Mouse (Mus musculus): ENCODE measurements around the gene Col4a2.

Col4a2 gene

DNA sequence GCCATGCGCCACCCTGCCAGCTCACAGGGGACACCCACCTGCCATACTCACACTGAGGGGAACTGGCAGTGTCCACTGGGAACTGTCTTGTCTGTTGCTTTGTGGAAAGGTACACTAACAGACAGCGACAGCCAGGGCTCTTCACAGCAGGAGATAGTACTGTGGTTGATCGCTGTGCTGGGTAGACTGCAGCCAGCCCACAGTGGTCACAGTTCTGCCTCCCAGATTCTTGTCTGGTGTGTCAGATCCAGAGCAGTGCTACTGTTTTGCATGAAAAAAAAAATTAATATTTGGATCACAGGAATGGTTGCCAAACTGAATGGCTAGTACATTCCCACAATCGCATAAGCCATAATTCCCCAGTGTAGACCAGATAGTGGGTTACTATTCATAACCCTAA, 74.7 kb downstream of the Col4a2 start:
- no peak for DNase-seq

DNA sequence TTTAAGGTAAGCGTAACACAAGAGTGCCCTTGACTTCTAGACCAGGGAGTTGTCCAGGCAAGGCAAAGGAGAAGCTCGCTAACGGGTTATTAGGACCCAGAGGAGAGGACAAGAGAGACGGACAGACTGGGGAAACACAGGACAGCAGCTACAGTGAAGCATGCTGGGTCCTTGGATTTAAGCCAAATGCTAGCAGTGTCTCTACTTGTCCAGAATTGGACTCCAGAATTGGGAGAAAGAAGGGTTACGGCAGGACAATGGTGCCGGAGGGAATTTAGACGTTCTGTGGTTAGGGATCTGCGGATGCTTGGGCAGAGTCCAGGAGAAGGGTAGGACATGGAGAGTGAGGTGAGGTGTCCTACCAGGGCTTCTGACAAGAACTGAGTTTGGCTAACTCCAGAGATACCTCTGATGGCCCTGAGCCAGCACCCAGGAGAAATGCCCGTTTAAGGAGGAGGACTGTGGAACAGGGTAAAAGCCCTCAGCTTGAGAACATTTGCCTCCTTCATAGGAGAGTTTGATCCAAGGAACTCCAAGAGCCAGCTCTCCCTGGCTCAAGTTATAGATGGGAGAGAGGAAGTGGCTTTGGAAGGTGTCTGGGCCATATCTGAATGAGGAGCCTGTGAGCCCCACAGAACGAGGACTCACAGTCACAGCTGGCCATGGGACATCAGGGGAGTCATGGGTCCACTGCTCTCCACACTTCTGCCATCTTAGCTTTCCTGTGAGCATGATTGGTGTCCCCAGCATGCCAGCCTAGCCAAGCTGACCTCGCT, 76.9 kb downstream of the Col4a2 start:
- no peak for DNase-seq

DNA sequence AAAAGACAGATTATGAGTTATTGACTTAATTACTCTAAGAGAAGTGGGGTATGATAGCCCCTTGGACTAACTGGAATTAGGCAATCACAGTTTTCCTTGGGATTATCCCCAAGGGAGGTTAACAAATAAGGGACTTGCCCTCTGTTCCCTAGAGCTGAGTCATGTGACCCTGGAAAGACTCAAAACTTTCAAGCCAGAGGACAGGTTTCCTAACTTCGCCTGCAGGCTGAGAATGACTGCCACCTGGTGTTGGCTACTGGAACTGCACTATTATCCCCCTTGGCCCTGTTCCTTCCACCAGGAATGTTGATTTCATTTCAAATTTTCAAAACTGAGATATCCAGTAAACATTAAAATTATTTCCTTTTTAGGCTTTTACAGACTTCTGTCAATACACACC, 80.1 kb downstream of the Col4a2 start:
- peak; percentile 75 for DNase-seq

DNA sequence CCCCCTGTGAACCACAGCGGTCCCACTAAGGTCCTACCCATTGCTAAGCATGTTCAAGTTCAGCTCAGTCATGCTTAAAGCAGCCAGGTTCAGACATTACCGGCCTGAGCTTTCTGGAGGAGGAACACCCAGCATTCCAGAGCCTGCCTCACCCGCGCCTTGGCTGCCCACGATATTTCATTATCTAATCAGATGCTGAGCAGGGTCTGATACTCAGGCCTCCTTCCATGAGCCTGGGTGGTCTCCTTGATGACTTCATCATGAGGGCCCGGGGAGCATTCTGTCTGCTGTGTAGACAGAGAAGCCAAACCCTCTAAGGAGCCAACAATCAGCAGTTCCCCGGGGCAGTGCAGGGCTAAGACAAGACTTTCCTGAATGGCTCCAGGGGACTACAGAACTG, 80.6 kb downstream of the Col4a2 start:
- no peak for DNase-seq

DNA sequence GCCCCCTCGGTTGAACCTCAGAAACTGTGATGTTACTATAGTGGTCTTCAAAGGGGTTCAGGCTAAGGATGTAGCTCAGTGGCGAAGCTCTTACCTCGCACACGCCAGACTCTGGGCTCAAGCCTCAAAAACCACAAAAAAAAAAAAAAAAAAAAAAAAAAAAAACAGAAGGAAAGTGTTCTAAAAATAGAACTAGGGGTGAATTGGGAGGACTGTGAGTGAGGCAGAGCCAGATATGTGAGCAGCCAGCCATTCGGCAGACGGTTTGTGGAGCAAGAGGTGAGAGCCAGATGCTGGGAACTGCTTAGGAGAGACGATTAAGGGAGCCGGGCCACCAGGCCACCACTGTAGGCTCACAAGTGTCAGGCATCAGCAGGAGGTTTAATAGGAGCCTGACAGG, 81.0 kb downstream of the Col4a2 start:
- DNase-seq, result no peak

DNA sequence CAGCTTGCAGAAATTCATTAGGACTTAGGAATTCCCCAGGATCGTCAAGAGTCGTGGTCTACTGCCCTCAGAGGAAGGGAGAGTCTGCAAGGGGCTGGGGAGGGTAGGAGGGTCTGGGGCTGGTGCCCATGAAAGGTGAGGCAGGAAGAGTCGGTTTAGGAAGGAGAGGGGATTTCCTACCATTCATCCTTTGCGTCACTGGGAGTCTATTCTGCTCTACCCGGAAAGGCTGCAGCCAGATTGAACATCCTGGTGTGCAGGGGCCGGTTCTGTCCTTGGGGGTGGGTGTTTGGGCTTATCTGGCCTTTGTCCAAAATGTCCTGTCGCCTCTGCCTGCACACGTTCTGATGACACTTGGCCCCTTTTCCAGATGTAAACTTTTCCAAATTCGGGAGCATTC, 82.2 kb downstream of the Col4a2 start:
- DNase-seq, result no peak

DNA sequence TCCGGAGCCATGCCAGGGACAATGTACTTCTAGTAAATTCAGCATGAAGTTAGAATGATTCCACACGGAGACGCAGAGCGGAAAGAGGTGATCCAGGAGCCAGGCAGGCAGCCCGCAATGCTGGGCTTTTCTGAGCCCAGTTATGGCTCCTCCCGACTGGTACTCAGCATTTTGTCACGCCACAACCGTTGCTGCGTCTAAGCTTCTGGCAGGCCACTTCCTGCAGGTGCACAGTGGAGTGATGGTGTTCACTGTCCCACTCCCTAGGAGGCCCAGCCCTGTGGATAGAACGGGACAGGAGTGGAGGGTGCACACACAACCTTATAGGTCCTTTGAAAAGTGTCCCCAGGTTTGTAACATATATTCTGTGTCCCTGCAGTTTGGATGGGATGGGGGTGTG, 83.0 kb downstream of the Col4a2 start:
- DNase-seq, result no peak

DNA sequence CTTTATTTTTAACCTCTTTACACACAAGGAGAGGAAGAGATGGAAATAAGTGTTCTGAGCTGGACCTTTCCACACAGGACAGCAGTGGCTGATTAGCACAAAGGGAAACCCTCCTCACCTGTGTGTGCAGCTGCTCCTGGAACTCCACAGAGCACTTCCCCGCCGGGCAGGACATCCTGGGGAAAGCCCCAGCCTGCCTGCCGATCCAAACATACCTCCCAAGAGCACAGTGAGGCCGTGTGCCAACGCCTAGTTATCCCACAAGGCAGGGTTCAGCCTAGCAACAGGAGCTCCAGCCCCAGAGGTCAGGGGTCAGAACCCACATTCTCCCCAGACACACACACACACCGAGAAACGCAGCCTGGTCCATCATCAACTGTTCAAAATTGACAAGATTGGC, 83.5 kb downstream of the Col4a2 start:
- DNase-seq, result no peak

DNA sequence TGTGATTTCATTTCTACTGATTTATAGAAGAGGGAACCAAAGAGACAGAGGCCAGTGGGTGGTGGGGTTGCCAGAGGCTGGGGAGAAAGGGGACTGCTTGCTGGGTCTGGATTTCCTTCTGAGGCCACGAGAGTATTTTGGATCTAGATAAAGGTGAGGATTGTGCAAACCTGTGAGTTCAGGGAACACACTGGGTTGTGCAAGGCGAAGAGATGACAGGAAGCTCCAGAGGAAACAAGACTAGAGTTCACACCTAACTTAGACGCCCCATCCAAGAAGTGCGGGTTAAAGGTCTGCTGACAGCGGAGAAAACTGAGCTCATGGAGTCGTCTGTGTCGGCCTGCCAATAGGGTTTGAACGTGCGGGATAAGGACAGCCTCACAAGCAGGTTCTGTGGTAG, 84.5 kb downstream of the Col4a2 start:
- DNase-seq, result no peak

DNA sequence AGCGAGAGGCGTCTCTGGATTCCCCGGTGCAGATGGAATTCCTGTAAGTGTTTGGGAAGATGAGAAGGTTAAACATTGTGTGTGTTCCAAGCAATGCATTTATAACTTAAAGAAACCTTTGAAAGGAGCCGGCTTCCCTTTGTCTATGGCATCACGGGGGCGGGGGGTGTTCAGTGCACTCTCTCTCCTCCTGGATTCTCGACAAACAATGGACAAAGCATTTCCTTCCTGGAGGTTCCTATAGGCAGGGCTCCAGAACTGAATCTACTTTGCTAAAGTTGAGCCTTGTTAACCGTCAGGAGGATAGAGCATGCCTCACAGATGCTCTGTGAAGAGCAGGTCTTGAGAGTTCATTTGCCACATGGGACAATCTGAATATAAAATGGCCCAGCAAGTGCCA, 87.1 kb downstream of the Col4a2 start:
- no peak for DNase-seq

DNA sequence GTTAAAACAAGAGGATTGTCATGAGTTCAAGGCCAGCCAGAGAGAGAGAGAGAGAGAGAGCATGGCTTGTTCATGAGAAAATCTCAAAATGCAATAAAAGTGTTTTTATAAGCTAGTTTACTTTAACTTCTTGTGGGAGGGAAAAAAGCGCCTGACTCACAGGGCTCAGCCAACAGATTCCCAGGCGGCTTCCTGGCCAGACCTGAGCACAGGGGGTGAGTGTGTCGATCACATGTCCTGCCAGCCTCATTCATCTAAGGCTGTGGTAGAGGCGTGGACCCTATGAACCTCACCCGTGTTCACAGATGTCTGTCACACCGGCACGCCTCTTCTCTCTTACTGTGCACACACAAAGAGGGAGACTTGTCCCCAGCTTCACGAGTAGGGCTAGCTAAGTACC, 87.6 kb downstream of the Col4a2 start:
- no peak for DNase-seq

DNA sequence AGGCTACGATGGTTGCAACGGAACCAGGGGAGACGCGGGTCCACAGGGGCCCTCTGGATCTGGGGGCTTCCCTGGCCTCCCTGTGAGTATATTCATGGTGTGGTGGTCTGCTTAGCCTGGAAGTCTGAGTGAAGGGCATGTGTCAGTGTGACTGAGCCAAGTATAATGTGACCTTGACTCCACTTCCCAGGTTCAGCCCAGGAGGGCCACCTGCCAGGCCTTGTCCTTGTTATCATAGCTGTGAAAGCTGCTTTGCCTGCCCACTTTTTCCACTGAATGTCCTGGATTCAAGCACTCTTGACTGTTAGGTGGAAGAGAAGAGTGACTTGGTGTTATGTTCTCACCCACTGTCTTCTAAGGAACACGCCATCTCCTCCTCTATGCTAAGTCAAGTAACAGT, 88.6 kb downstream of the Col4a2 start:
- DNase-seq, result no peak

DNA sequence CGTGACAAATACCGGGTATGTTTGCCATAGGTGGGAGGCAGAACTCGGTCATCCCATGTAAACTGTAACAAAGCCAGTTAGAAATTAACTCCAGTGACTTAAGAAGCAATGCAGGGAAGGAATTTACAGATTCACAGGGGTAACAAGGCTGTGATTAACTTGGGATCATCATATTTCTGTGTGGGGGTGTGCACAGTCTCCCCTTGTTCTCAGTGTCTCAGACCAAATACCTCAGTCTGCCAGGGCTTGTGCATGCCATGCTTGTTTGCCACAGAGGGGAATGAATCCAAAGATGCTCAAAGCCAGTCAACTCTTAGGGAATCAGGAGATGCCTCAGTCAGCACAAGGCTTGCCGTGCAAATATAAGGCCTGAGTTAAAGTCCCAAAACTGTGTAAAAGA, 89.6 kb downstream of the Col4a2 start:
- DNase-seq, result no peak

DNA sequence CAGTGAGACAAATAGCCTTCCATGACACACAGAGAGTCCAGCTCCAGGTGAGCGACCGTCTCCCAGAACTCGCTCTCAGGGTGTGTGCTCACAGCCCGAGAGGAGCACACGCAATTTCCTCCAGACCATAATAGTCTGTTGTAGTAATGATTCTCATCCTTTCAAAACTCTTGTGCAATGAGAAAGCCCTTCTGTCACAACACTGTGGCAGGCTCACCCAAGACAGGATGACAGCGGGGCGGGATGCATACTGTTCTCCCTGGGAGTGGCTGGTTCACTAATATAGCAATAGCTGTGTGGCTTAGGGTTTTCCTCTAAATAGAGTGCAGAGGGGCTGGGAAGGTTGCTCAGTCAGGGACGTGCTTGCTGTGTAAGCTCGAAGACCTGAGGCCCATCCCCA, 91.2 kb downstream of the Col4a2 start:
- no peak for DNase-seq

DNA sequence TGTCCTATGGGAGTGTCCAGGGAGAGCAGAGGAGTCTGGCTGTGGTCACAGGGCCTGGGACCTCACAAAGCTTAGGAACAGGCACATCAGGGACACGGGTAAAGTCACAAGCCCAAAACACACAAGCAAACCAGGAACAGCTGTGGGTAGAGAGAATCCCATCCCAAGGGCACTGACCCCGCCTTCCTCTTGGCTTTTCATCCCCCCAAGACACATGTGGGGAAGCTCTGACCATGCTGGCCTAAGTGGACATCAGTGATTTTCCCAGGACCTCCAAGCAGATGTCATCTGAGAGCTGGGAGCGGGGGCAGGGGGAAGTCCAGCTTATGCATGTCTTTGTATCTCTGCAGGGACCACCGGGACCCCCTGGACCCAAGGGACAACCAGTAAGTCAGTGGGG, 92.0 kb downstream of the Col4a2 start:
- no peak for DNase-seq

DNA sequence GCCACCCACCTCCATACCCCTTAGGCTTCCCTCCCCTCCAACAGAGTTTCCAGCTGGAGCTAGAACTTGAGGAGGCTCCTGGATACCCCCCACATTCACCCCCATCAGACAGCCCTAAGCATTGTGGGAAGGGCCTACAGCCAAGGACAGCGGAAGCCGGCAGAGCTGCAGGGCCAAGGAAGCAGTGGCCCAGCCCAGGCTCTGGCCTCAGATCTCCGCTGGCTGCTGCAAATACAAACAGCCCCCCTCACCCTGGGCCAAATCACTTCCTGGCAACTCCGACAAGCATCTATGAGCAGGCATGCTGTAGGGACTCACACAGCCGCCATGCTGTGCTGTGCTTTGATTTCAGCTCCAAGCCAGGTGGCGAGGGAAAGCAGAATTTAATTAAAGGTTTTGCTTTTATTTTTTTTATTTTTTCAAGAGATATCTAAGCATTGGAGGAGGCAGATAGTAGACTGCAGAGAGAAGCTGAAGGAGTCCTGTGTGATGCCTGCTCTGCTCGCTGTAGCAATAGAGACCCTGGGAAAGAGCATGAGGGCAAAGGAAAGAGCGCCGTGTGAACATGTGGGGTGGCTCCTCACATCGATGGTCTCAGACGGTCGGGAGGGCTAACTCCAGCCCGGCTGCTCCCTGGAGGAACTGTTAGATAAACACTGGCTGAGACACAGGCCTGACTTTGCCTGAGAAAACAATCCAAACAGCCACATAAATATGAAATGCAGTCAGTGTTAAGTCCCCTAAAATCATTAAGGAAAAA, 93.3 kb downstream of the Col4a2 start:
- DNase-seq, result peak; percentile 56

DNA sequence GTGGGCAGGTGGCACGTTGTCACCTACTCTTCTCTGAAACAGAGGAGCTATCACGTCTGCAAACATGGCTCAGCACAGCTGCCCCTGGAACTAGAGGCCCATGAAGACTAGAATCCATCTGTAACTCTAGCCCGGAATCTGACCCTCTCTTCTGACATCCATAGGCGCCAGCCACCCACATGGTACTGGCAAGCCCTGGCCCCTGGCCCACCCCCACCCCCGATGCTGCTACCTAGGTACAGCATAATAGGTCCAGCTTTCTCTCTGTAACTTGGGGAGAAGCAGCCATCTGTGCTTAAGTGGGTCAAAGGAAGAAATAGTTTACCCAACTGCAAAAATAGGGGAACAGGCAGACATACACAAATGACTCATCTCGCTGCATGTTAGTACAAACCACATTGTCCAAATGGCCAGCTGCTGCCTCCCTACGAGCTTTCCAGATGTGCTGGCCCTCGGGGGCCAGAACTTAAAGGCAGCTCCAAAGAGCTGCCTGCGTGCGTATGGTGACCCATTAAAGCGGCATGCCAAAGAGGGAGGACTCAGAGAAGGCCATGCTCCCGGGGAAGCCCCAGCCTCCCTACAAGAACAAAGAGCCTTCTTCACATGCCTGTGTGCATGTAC, 99.0 kb downstream of the Col4a2 start:
- DNase-seq, result peak; percentile 60

DNA sequence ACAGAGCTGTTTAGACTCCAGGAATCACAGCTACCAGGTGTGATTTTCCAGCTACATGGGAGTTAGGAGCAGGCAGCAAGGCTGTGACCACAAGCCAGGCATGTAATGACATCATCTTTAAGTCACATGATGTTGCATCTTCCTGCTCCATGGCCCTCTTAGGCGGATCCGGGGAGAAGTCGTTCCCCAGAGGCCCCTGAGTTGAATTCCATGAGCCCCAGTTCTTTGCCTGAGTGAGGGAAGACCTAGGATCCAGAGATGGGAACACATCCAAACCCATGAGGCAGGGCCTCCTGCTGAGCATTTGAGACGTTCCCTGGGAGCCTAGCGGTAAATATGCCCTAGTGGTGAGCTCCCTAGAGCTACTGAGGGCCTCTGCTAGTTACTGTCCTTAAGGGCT, 99.8 kb downstream of the Col4a2 start:
- DNase-seq, result no peak

DNA sequence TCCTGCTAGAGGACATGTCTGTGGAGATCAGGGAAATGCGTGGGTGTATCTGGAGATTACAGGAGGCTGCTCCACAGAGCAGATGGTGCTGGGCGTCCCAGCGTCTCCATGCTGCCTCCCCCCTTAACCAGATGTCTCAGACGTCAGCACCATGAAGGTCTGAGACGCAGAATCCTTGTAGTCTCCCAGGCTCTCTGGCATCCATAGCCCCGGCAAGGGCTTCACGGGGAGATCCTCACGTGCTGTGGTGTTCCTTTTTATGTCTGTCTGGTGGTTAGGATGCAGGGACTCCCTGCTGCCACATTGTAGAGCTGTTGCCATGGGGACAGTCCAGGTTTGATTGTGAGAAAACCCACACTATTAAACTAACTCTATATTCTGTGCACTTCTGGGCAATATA, 101.7 kb downstream of the Col4a2 start:
- DNase-seq, result no peak

DNA sequence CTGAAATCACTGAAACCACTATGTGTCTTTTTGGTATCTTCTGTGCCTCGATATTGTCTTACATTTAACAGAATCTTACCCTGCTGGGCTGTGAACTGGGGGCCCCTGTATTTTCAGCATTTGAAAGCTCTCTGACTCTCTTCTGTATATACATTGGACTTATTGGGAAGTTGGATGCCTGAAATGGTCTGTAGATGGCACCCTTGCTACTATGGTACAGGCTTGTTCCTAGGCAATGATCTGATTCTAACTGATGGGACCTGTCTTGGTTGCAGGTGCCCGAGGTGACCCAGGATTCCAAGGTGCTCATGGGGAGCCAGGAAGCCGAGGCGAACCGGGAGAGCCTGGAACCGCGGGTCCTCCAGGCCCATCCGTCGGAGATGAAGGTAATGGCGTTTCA, 102.5 kb downstream of the Col4a2 start:
- no peak for DNase-seq

DNA sequence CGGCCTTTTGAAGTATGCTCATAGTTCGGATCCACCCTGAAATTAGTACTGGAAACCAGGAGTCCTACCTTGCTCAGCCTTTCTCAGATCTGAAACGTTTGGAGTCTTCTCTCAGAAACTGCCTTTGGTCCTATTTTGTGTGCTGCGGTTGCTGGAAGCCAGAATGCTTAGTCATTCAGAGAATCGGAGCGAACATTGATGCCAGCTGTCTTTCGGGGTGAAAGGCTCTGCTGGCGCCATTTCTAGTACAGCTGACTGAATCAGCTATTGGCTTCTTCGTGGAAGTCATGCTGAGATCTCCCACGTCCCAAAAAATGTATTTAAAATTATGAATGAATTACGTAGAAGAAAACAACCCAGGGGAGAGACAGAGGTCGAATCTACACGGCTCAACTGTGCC, 105.2 kb downstream of the Col4a2 start:
- no peak for DNase-seq

DNA sequence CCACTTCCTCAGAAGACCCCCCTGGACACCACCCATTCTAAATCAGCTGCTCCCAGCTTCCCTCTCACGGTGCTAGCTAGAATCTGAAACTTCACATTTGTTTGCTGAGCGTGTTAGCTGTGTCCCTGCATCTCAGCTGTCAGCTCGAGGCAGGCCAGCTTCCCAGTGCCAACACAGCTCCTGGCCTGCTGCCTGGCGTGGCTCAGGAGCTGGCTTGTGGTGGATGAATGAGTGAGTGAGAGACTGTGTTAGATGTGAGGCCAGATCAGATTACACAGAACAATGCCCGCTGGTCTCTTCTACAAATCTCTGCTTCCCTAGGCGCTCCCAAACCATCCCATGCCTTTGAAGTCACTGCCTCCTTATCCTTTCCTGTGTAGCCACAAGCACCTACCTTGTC, 106.6 kb downstream of the Col4a2 start:
- DNase-seq, result no peak

DNA sequence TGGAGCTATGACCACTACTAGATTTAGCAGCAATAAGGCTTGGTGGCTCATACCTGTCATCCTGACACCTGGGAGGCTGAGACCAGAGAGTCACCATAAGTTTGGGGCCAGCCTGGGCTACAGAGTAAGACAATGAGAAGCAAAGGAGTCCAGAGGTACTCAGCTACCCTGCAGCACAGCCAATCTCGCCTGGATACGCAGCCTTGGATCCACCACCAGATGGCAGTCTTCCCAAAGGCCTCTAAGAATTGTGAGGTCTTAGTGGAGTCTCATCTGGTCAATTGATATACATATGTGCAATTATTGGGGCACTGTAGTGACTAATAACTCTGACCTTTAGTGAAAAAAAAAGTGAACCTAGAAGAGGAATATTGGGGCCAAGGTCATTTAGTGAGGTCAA, 107.0 kb downstream of the Col4a2 start:
- DNase-seq, result peak; percentile 80

DNA sequence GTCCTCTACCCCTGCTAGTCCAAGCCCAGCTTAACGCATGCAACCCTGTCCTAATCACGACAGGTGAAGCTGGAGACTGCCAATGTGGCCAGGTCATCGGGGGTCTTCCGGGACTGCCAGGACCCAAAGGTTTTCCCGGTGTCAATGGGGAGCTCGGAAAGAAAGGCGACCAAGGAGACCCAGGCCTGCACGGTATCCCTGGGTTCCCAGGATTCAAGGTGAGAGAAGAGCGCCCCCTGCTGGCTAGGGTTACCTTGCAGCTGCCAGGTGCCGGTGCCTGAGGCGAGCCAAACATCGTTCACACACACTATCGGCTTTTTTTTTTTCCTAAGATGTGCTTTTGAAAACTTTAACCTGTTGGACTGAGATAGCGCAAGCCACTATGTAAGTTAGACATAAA, 108.5 kb downstream of the Col4a2 start:
- DNase-seq, result peak; percentile 67

All from embryo, embryonic 11 days (tissue).